Mouse (Mus musculus) embryonic facial prominence, embryonic 11.5 days (tissue): ENCODE results near the gene Gm49630. TPM values are rescaled to one million over a fixed set of nuclear protein-coding genes. Genes with fewer than 3 reads are reported as not detected.
"Not testable (repeated sequence)": the region's sequence is repeated elsewhere in the genome, so short reads cannot be mapped to it uniquely, and the experiment has no call there.

ENCODE experiments used
- ATAC-seq: fragments of 200-750 bp; cut with Nextera tagmentation; replicated peaks from 2 replicates; pipeline ENCODE4 v1.8.0; 2017; ENCODE audit warnings: low read depth; ENCODE audit not compliant: insufficient number of reproducible peaks, low FRiP score, low TSS enrichment
- DNase-seq: peaks from one replicate; pipeline ENCODE4 v3.0.0-alpha.2; 2015; ENCODE audit warnings: low spot score
- H3K27ac ChIP-seq: fragments of 300-500 bp; sonication (generic); replicated peaks from 2 replicates; pipeline ENCODE4 v1.5.1; 2014; ENCODE audit warnings: mild to moderate bottlenecking, low read depth, low read length, control low read depth
- H3K27me3 ChIP-seq: fragments of 300-500 bp; sonication (generic); 2 replicates; pipeline ENCODE4 v1.6.1; 2014; ENCODE audit warnings: mild to moderate bottlenecking, low read length, moderate library complexity, mixed read lengths; ENCODE audit not compliant: control insufficient read depth, insufficient read depth
- H3K36me3 ChIP-seq: fragments of 300-500 bp; sonication (generic); replicated peaks from 2 replicates; pipeline ENCODE4 v1.6.1; 2014; ENCODE audit warnings: low read depth, mild to moderate bottlenecking, low read length, moderate library complexity, mixed read lengths; ENCODE audit not compliant: control insufficient read depth, insufficient read depth
- H3K4me1 ChIP-seq: fragments of 300-500 bp; sonication (generic); 2 replicates; pipeline ENCODE4 v1.6.1; 2014; ENCODE audit warnings: low read length, mixed read lengths; ENCODE audit not compliant: control insufficient read depth, insufficient read depth
- H3K4me2 ChIP-seq: fragments of 300-500 bp; sonication (generic); 2 replicates; pipeline ENCODE4 v1.6.1; 2014; ENCODE audit warnings: low read depth, mild to moderate bottlenecking, control low read depth, low read length, moderate library complexity
- H3K4me3 ChIP-seq: fragments of 300-500 bp; sonication (generic); 2 replicates; pipeline ENCODE4 v1.5.1; 2014; ENCODE audit warnings: low read depth, low read length, control low read depth
- H3K9ac ChIP-seq: fragments of 300-500 bp; sonication (generic); replicated peaks from 2 replicates; pipeline ENCODE4 v1.6.1; 2014; ENCODE audit warnings: mild to moderate bottlenecking, control low read depth, low read length
- H3K9me3 ChIP-seq: fragments of 300-500 bp; sonication (generic); replicated peaks from 2 replicates; pipeline ENCODE4 v1.6.1; 2016; ENCODE audit warnings: mild to moderate bottlenecking, low read length, inconsistent platforms, mixed read lengths; ENCODE audit not compliant: control insufficient read depth
- WGBS: fragments of 180-500 bp; shearing (Covaris S2); extraction: QIAGEN DNeasy Blood & Tissue Kit; methylation state at CpG from one replicate; pipeline ENCODE4 v1.1.7; 2014; 5-methylcytosine and 5-hydroxymethylcytosine counted together
- polyA plus RNA-seq: library from polyadenylated mRNA; unstranded; fragments of >200 nt; fragmentation: Nextera tagmentation; extraction: Ambion mirVana; gene quantifications from 2 replicates; pipeline ENCODE4 v1.2.1, GENCODE M21; 2014

Gm49630 gene
- polyA plus RNA-seq, 1 experiment from 2014 or later, result not detected

GRCm38 (mm10) chr17:7359806-7360205 lies 12.0 kb downstream of the Gm49630 start:
- not testable (repeated sequence) for H3K27ac ChIP-seq, H3K9me3 ChIP-seq, H3K27me3 ChIP-seq, H3K4me2 ChIP-seq, DNase-seq, H3K9ac ChIP-seq, H3K36me3 ChIP-seq, ATAC-seq, H3K4me1 ChIP-seq, H3K4me3 ChIP-seq
- 82% methylated on average over 4 of the region's 4 CpGs for WGBS

- DNase-seq, H3K4me1 ChIP-seq, H3K4me3 ChIP-seq, H3K27ac ChIP-seq, H3K27me3 ChIP-seq, H3K9me3 ChIP-seq, H3K9ac ChIP-seq, ATAC-seq, H3K36me3 ChIP-seq, H3K4me2 ChIP-seq: not testable (repeated sequence)
- WGBS, result 80% methylated on average over 1 of the region's 1 CpGs
Measured at GRCm38 (mm10) chr17:7352596-7352995, 19.2 kb downstream of the Gm49630 start, which contains the start of gene Ttll2. Gene Ttll2, minus strand, starts transcription at chr17:7352696.

GRCm38 (mm10) chr17:7348765-7349164 lies 23.0 kb downstream of the Gm49630 start:
- not testable (repeated sequence) for H3K27me3 ChIP-seq, H3K4me3 ChIP-seq, ATAC-seq, H3K4me1 ChIP-seq, DNase-seq, H3K9ac ChIP-seq, H3K27ac ChIP-seq, H3K4me2 ChIP-seq, H3K36me3 ChIP-seq, H3K9me3 ChIP-seq
- WGBS, result 79% methylated on average over 2 of the region's 3 CpGs

DNA sequence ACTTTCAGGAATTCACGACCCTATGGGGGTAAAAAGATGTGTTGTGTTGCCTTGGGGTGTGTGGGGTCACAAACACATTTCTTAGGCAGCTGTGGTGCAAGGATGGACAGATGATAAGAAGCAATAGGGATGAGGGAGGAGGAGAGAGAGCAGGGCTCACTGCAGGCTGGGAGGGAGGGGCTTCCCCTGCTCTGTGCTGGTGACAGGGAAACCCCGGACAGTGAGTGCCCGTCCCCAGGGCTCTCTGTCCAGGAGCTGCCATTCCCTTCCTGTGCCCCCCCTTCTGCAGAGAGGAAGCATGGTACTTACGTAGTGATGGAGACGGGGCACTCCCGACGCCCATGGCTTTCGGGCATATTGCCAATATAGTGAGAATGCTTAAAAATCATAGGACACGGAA lies 34.4 kb downstream of the Gm49630 start:
- not testable (repeated sequence) for ATAC-seq

GRCm38 (mm10) chr17:7332745-7333144 lies 39.0 kb downstream of the Gm49630 start:
- not testable (repeated sequence) for ATAC-seq

More for the DNA sequence above, 34.4 kb downstream of the Gm49630 start:
- not testable (repeated sequence) for DNase-seq, H3K4me3 ChIP-seq, H3K9ac ChIP-seq, H3K27ac ChIP-seq, H3K9me3 ChIP-seq, H3K4me2 ChIP-seq, H3K27me3 ChIP-seq, H3K4me1 ChIP-seq, H3K36me3 ChIP-seq
- WGBS, result 82% methylated on average over 7 of the region's 9 CpGs

GRCm38 (mm10) chr17:7326415-7326814 lies 45.4 kb downstream of the Gm49630 start:
- not testable (repeated sequence) for H3K36me3 ChIP-seq, H3K9me3 ChIP-seq, H3K27me3 ChIP-seq, H3K4me3 ChIP-seq, ATAC-seq, H3K4me2 ChIP-seq, H3K4me1 ChIP-seq, DNase-seq, H3K27ac ChIP-seq, H3K9ac ChIP-seq
- 68% methylated on average over 2 of the region's 8 CpGs for WGBS

More at GRCm38 (mm10) chr17:7332745-7333144, 39.0 kb downstream of the Gm49630 start:
- WGBS, result 100% methylated on average over 2 of the region's 5 CpGs
- H3K4me2 ChIP-seq, H3K4me1 ChIP-seq, H3K36me3 ChIP-seq, H3K27me3 ChIP-seq, H3K9me3 ChIP-seq, H3K27ac ChIP-seq, H3K9ac ChIP-seq, DNase-seq, H3K4me3 ChIP-seq: not testable (repeated sequence)

- WGBS, result 93% methylated on average over 3 of the region's 5 CpGs
Measured at GRCm38 (mm10) chr17:7324346-7324745, 47.4 kb downstream of the Gm49630 start, which contains the start of gene Tcp10a. Gene Tcp10a, plus strand, starts transcription at chr17:7324646.

GRCm38 (mm10) chr17:7319789-7320188 lies 52.0 kb downstream of the Gm49630 start:
- H3K36me3 ChIP-seq, H3K27ac ChIP-seq, DNase-seq, H3K4me3 ChIP-seq, ATAC-seq, H3K4me2 ChIP-seq, H3K9ac ChIP-seq, H3K27me3 ChIP-seq, H3K4me1 ChIP-seq, H3K9me3 ChIP-seq: not testable (repeated sequence)
- WGBS, result 81% methylated on average over 6 of the region's 6 CpGs

More at GRCm38 (mm10) chr17:7324346-7324745, 47.4 kb downstream of the Gm49630 start, which contains the start of gene Tcp10a:
- H3K4me3 ChIP-seq, H3K9me3 ChIP-seq, H3K36me3 ChIP-seq, ATAC-seq, H3K27me3 ChIP-seq, H3K4me2 ChIP-seq, H3K4me1 ChIP-seq, H3K27ac ChIP-seq, H3K9ac ChIP-seq, DNase-seq: not testable (repeated sequence)
